Mouse (Mus musculus) A20 (cell line): ENCODE data around the gene Rhoh.

Experiments
- DNase-seq: peaks from one replicate; pipeline ENCODE4 v3.0.0-alpha.2; 2011; ENCODE audit warnings: low read depth, low spot score

The Rhoh gene

DNA sequence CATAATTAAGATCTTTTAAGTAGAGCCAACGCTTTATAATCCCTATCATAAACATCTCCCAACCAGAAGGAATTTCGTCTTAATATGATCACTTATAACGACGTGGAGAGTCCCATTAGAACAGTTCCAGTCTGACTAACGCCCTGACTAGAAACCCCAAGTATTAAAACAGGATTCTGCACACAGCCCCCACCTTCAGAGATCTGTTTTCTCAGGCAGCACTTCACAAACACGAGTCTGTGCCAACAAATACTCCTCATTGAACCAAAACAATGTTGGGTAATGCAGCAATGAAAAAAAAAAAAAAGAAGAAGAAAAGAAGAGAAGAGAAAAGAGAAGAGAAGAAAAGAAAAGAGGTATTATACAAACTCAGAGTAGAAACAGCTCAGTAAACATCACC is 1.6 kb upstream of the Rhoh start:
- DNase-seq: peak; percentile 81

DNA sequence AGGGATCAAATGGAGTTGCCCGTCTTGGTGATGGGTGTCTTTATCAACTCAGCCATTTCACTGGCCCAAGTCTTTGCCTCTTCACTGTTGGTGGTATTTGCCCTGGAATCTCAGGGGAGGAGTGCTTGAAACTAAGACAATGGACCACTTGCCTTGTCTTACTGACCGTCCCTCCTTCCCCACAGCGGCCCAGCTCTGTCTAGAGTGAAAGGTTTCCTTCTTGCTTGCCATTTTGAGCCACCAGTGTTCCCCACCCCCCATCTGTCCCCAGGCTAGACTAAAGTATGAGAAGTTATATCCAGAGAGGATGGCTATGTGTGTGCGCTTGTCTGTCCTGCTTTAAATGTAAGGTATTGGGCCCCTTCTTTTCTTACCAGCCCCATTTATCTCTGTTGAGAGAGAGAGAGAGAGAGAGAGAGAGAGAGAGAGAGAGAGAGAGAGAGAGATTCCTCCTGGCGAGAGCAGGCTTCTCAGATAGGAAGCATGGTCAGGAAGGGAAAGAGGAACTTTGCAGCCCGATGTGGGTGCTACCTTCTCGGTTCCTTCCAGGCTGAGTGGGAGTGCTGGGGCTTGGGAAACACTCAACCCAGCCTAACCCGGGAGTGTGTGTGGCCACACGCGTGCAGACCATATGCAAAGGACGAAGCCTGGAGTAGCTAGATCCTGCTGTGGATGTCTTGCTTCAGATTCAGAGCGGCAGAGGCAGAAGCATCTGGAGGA is 572 bp upstream of the Rhoh start:
- peak; percentile 81 for DNase-seq

DNA sequence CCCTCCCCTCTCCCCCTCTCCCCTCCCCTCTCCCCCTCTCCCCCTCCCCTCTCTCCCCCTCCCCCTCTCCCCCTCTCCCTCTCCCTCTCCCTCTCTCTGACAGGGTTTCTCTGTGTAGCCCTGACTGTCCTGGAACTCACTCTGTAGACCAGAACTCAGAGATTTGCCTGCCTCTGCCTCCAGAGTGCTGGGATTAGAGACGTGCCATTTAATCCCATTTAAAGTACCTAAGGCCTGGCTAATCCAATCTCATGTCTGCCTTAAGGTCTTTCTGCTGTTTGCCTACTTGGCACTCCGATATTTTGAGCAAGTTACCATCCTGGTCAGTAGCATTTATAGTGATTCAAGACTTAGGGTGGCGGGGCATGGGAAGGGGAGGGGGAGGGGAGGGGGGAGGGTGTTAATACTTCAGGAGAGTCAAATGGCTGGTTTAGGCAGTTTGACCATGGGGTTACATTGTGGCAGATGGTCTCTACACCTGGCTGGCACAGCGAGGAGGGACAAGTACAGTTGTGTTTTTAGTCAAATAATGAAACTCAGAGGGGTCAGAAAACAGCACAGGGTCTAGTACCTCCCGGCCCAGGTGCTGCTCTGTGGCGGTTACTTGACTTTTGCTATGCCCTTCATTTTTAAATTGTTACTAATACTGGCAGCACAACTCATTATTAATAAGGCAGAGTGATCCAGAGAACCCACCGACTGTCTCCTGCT is 1.4 kb downstream of the Rhoh start:
- DNase-seq: peak; percentile 92

DNA sequence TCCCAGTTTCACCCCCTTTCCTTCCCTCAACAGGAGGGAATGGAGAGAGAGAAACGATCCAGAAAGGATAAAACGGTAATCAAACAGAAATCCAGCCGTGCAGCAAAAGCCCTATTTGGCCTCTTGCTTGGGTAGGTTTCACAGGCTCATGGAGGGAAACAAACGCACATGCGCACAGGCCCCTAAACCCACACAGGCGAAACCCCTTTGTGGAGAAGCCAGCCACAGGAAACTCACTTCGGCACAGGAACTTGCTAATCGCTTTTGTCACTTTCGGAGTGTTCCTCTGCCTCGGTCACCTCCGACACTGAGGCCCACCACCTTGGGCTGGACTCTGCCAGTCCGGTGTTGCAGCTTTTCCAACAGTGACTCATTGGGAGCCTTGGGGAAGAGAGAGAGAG is 2.3 kb downstream of the Rhoh start:
- DNase-seq: peak; percentile 94

- peak; percentile 54 for DNase-seq
Observed at GRCm38 (mm10) chr5:65864486-65864885, 3.5 kb downstream of the Rhoh start.

DNA sequence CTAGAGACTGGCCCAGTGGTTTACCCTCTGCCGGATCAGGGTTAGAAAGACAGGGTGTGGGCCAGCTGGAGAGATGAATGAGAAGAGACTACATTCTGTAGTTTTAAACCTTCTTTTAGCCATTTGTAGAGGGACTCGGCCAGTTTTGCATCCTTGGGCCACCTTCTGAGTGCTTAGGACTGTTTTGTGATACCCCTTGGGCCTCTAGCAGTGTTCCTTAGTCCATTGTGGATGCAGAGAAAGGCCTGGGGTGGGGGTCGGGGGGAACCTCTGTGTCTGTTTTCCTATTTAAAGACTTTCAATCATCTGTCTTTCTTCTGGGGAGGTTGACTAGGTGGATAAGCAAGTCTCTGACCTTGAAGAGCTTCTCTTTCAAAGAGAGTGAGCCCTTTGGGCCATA is 3.9 kb downstream of the Rhoh start:
- peak; percentile 54 for DNase-seq

- peak; percentile 40 for DNase-seq
Observed at GRCm38 (mm10) chr5:65866591-65866990, 5.6 kb downstream of the Rhoh start.

- DNase-seq: peak; percentile 48
Observed at GRCm38 (mm10) chr5:65867380-65868116, 6.5 kb downstream of the Rhoh start.

DNA sequence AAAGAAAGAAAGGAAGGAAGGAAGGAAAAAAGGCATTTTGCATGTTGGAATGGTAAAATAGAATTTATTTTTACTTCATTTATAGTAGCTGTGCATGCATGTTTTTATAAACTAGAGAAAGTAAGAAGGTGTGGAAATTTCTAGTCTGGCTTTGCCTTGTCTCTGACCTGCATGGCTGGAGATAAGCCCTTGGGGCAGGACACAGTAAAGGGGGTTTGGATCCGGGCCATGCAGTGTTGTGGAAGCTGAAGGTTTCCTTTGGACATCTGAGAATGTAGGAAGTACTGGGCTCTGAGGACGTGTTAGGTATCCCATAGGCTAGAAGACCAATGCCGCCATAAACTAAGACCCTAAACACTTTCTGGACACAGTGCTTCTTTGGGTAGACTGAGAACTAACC is 7.4 kb downstream of the Rhoh start:
- DNase-seq: no peak

DNA sequence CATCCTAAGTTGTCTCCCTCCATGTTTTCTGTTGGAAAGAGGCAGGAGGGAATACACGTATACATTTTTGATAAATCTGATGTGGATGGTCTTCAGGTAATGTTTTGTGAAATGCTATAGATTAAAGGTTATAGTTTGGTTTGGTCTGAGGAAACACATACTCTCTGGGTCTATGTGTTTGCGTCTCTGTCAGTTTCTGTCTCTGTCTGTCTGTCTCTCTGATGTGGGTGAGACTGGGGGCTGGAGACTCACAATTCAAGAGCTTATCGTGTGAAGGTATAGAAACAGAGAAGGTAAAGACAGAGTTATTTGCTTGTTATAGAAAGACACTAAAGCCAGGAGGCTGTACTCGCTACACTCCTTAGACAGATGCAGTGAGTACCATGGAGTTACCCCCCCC is 8.6 kb downstream of the Rhoh start:
- DNase-seq: no peak

GRCm38 (mm10) chr5:65871276-65871875 is 10.4 kb downstream of the Rhoh start:
- no peak for DNase-seq

GRCm38 (mm10) chr5:65873212-65873611 is 12.2 kb downstream of the Rhoh start:
- DNase-seq: no peak

GRCm38 (mm10) chr5:65875269-65875668 is 14.3 kb downstream of the Rhoh start:
- no peak for DNase-seq

DNA sequence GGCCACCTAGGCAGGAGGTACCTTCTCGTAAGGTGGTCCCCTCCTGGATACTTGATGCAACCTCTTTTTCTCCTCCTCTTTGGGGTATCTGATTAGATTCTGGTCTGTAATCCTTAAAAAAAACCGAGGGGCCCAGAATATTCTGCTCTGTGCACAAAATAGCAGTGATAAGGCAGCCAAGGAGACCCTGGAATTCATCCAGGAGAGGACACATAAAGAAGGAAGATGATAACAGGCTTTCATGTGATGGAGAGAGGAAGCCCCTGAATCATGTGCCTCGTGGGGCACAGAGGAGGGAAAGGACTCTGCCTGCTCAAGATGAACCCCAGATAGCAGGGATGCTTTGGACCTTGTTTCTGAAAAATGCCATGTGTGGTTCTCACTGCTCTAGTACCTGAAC is 17.4 kb downstream of the Rhoh start:
- DNase-seq: no peak

DNA sequence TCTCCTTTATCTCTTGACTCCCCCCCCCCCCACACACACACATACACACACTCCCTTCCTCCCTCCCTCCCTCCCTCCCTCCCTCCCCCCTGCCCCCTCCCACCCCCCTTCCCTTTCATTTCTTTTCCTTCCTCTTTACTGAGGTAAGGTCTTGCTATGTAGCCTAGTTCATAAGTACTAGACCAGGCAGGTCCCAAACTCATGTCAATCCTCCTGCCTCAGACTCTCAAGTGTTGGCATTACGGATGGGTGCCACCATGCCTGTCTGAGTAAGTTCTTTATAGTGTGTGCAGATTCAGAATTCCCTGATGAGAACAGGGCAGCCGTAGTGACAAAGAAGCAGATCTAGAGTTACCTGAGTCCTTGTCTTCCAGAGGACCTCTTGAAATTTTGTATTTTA is 20.2 kb downstream of the Rhoh start:
- no peak for DNase-seq

GRCm38 (mm10) chr5:65882476-65883205 is 21.6 kb downstream of the Rhoh start:
- no peak for DNase-seq

DNA sequence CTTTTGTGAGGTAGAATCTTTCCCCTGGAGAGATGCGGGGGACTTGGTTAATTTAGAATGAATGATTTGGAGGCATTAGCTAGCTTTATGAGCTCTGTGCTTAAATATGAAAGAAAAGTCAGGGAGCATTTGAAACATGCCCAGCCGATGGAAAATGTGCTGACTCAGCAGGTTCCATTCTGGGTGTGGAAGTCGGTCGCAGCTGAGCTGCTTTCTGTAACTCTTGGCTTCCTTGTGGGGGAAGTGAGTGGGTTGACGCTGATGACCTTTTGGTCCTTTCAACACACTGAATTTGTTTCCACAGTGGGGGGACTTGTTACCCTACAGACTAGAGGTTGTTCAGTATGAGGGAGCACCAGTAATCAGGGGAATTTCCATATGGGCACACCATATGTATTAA is 22.3 kb downstream of the Rhoh start:
- no peak for DNase-seq

- no peak for DNase-seq
Observed at GRCm38 (mm10) chr5:65885699-65886443, 24.9 kb downstream of the Rhoh start.

DNA sequence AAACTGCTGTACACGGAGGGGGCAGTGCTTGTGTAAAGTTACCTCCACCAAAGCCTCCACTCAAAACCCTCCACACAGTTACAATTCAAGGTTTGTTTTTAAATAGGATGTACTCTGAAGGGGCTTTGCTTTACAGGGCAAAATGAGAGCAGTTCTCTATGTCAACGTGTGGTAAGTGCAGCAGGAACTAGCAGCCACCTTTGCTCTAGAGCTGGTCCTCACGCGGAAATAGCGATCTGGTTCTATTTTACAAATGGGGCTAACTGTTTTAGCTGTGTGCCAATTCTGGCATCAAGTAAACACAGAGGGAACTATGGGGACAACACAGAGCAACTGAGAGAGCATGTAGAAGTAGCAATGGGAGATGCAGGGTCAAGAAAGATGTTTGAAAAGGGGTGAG is 27.1 kb downstream of the Rhoh start:
- no peak for DNase-seq

- DNase-seq: no peak
Observed at GRCm38 (mm10) chr5:65888998-65889397, 28.0 kb downstream of the Rhoh start.
